Mouse (Mus musculus): Measurements from ENCODE around the gene Med13l. TPM values are rescaled to one million over a fixed set of nuclear protein-coding genes. Genes with fewer than 3 reads are reported as not detected.
A peak's percentile ranks its signal among the peaks of the same experiment; 100 is the strongest.

The Med13l gene
- polyA plus RNA-seq, 1 experiment = 42.8 TPM

DNA sequence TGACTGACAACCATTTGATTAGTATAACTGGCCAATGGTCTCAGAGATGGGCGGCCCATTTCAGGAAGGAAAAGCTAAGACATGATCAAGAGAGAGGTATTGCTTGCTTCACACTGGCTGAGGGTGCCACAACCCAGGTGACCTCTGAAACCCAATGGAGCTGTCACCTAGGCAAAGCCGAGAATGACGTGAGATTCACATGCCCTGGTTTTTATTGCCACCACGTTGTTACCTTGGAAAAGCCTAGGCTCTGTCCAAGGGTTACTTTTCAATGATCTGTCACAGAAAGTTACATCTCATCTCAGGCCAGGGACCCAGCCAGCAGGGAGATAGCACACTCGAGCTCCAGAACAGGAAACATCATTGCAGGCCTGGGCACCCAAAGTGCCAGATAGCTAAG is 10.0 kb upstream of the Med13l start:
- TF ChIP-seq CTCF (IDR thresholded peaks at IDR 0.05; ENCODE audit: borderline replicate concordance, control insufficient read depth, extremely low read depth, insufficient read depth, low read length, poor library complexity) = no peak
- TF ChIP-seq POLR2A (IDR thresholded peaks at IDR 0.05; ENCODE audit: control insufficient read depth, extremely low read depth, insufficient read depth, low read length, poor library complexity) = no peak
- H3K27ac ChIP-seq (ENCODE audit: control insufficient read depth, insufficient read depth, low read length) = no peak overlapping the region
- no peak overlapping the region for H3K4me3 ChIP-seq (ENCODE audit: control insufficient read depth, insufficient read depth, low read length)
- H3K36me3 ChIP-seq (ENCODE audit: control insufficient read depth, insufficient read depth, low read length) = no peaks in the 10 kb centered on the region
- no peaks in the 10 kb centered on the region for H3K4me1 ChIP-seq (replicated peaks; ENCODE audit: control insufficient read depth, insufficient read depth, low read length)
- DNase-seq = no peak
- no peaks in the 10 kb centered on the region for H3K27me3 ChIP-seq (ENCODE audit: control insufficient read depth, insufficient read depth, low read length)
- WGBS = 81% methylated on average over 5 of the region's 5 CpGs

DNA sequence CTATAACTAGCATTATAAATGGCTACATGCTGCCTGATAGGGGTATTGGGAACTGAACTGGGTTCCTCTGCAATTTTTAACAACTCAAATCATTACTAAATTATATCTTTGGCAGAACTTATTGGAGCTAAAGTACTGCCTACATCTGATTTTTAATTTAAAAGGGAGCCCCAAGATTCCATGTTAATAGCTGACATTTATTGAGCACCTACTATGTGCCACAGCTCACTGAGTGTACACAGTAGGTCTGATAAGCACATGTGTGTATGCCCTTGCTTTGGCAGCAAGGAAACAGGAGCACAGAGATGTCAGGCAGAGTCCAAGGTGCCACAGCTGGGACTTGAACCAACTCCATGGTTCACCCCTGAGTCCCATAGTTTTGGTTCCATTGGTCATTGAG is 7.2 kb upstream of the Med13l start:
- Histone ChIP-seq H3K4me1 (replicated peaks; ENCODE audit: control insufficient read depth, insufficient read depth, low read length) (peaks cover 6% of the 10 kb centered on the region), H3K4me3 (ENCODE audit: control insufficient read depth, insufficient read depth, low read length) (no peak overlapping the region), H3K27me3 (ENCODE audit: control insufficient read depth, insufficient read depth, low read length) (no peaks in the 10 kb centered on the region), H3K27ac (ENCODE audit: control insufficient read depth, insufficient read depth, low read length) (no peak overlapping the region), H3K36me3 (ENCODE audit: control insufficient read depth, insufficient read depth, low read length) (no peaks in the 10 kb centered on the region)
- DNase-seq = no peak
- TF ChIP-seq CTCF (IDR thresholded peaks at IDR 0.05; ENCODE audit: borderline replicate concordance, control insufficient read depth, extremely low read depth, insufficient read depth, low read length, poor library complexity) (no peak), POLR2A (IDR thresholded peaks at IDR 0.05; ENCODE audit: control insufficient read depth, extremely low read depth, insufficient read depth, low read length, poor library complexity) (no peak)

DNA sequence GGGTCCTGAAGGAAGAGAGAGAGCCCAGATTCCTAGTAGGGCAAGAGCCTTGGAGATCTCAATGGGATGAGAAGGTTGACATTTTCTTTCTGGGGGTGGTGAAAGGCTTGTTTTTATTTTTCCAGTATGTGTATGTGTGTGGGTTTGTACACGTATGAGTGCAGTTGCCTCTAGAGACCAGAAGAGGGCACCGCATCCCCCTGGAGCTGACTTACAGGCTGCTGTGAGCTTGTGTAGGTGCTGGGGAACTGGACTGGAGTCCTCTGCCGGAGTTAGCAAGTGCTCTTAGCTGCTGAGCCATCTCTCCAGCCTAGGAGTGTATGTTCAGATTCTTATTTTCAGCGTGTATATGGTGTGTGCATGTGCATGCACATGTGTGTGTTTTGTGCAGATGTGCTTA is 5.2 kb upstream of the Med13l start:
- peaks cover 9% of the 10 kb centered on the region for H3K4me1 ChIP-seq (replicated peaks; ENCODE audit: control insufficient read depth, insufficient read depth, low read length)
- no peak; the same call in 1 of the 2 replicates for TF ChIP-seq CTCF (IDR thresholded peaks at IDR 0.05; ENCODE audit: borderline replicate concordance, control insufficient read depth, extremely low read depth, insufficient read depth, low read length, poor library complexity)
- TF ChIP-seq POLR2A (IDR thresholded peaks at IDR 0.05; ENCODE audit: control insufficient read depth, extremely low read depth, insufficient read depth, low read length, poor library complexity) = no peak
- H3K36me3 ChIP-seq (ENCODE audit: control insufficient read depth, insufficient read depth, low read length) = no peaks in the 10 kb centered on the region
- no peaks in the 10 kb centered on the region for H3K27me3 ChIP-seq (ENCODE audit: control insufficient read depth, insufficient read depth, low read length)
- no peak overlapping the region for H3K27ac ChIP-seq (ENCODE audit: control insufficient read depth, insufficient read depth, low read length)
- WGBS = 100% methylated on average over 4 of the region's 4 CpGs
- DNase-seq = no peak
- no peak overlapping the region for H3K4me3 ChIP-seq (ENCODE audit: control insufficient read depth, insufficient read depth, low read length)

DNA sequence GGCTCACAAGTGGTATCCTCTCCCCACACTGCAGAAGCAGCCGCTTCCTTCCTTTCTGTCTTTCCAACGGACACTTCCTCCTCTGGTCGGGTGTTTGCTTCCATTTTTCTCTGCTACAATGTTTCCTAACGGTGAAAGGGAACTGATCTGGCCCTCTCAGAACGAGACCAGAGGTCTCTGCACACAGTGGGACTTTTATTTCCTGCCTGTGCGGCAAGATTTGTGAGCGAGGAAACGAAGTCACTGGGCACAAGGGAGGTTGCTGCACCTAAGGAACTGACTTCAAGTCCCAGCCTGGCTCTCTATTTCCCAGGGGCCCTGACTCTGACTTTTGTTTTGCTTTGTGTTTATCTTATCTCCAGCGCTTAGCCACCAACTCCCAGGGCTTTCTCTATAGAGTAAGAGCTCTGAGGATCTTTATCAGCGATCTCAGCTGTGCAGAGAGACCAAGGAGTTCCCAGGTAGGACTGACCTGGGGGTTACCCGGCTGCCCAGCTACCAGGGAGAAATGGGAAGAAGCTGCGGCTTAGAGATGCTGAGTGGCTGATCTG is 4.0 kb upstream of the Med13l start:
- 7% methylated on average over 12 of the region's 12 CpGs for WGBS
- no peak for DNase-seq
- no peak for TF ChIP-seq CTCF (IDR thresholded peaks at IDR 0.05; ENCODE audit: borderline replicate concordance, control insufficient read depth, extremely low read depth, insufficient read depth, low read length, poor library complexity)
- no peak for TF ChIP-seq POLR2A (IDR thresholded peaks at IDR 0.05; ENCODE audit: control insufficient read depth, extremely low read depth, insufficient read depth, low read length, poor library complexity)
- H3K4me1 ChIP-seq (replicated peaks; ENCODE audit: control insufficient read depth, insufficient read depth, low read length) = peaks cover 9% of the 10 kb centered on the region
- no peaks in the 10 kb centered on the region for H3K27me3 ChIP-seq (ENCODE audit: control insufficient read depth, insufficient read depth, low read length)
- no peak overlapping the region for H3K4me3 ChIP-seq (ENCODE audit: control insufficient read depth, insufficient read depth, low read length)
- no peak overlapping the region for H3K27ac ChIP-seq (ENCODE audit: control insufficient read depth, insufficient read depth, low read length)
- H3K36me3 ChIP-seq (ENCODE audit: control insufficient read depth, insufficient read depth, low read length) = no peaks in the 10 kb centered on the region

DNA sequence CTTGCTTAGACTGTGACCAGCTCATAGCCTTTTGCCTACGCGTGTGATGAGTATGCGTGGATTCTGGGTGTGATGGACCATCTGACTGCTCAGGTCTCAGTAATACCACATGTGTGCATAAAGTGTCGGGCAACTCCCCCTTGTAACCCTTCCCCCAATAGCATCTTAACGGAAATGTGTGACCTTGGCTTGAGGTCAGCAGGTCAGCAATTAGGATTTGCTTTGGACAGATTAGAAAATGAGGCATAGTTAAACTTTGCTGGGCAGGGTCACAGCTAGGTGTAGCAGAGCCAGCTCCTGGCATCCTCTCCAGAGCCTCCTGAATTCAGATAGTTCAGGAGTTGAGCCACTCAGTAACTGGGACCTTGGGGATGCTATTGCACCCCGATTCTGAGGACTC is 1.6 kb upstream of the Med13l start:
- WGBS = 91% methylated on average over 6 of the region's 6 CpGs
- Histone ChIP-seq H3K4me3 (ENCODE audit: control insufficient read depth, insufficient read depth, low read length) (no peak overlapping the region), H3K4me1 (replicated peaks; ENCODE audit: control insufficient read depth, insufficient read depth, low read length) (peaks cover 21% of the 10 kb centered on the region), H3K27ac (ENCODE audit: control insufficient read depth, insufficient read depth, low read length) (no peak overlapping the region), H3K36me3 (ENCODE audit: control insufficient read depth, insufficient read depth, low read length) (no peaks in the 10 kb centered on the region), H3K27me3 (ENCODE audit: control insufficient read depth, insufficient read depth, low read length) (no peaks in the 10 kb centered on the region)
- DNase-seq = no peak
- no peak for TF ChIP-seq CTCF (IDR thresholded peaks at IDR 0.05; ENCODE audit: borderline replicate concordance, control insufficient read depth, extremely low read depth, insufficient read depth, low read length, poor library complexity)
- TF ChIP-seq POLR2A (IDR thresholded peaks at IDR 0.05; ENCODE audit: control insufficient read depth, extremely low read depth, insufficient read depth, low read length, poor library complexity) = no peak

DNA sequence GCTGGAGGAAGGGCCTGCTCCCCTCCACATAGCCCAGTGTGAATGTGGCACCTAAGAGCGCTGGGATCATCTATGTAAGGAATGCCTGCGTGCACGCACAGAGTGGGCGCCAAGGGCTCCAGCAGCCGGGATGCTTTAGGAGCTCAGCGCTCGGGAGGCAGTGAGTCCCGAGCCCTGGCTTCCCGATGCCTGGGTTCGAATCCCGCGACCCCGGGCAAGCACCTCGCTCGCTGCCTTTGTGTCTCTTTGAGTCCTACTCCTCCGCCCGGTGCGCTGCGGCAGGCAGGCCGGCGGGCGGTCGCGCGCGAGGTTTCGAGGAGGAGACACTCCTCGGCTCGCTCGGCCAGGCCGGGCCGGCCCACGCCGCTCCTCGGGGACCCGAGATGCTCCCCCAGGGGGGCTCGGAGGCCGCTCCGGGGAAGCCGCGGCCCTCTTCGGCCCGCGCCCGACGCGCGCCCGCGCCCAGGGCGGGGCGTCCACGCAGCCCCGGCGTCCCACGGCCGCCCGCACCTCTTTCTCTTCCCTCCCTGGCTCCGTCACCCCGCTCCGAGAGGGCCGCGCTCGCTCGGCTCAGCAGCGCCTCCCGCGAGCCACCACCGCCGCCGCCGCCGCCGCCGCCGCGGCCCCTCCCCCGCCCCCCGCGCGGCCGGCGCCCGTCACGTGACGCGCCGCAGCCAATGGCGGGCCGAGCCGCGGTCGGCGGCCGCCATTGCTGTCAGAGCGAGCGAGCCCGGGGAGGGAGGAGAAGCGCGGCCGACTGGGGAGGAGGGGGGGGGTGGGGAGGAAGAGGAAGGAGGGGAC is 695 bp upstream of the Med13l start:
- TF ChIP-seq CTCF (IDR thresholded peaks at IDR 0.05; ENCODE audit: borderline replicate concordance, control insufficient read depth, extremely low read depth, insufficient read depth, low read length, poor library complexity) (peak; percentile 44; the same call in 1 of the 2 replicates), POLR2A (IDR thresholded peaks at IDR 0.05; ENCODE audit: control insufficient read depth, extremely low read depth, insufficient read depth, low read length, poor library complexity) (peak; percentile 51; the same call in 1 of the 2 replicates)
- WGBS = 1% methylated on average over 88 of the region's 101 CpGs
- DNase-seq = peak; percentile 78
- Histone ChIP-seq H3K36me3 (ENCODE audit: control insufficient read depth, insufficient read depth, low read length) (no peaks in the 10 kb centered on the region), H3K4me3 (ENCODE audit: control insufficient read depth, insufficient read depth, low read length) (peak overlapping the region; percentile 56), H3K27ac (ENCODE audit: control insufficient read depth, insufficient read depth, low read length) (peak overlapping the region; percentile 44; the same call in 1 of the 2 replicates), H3K4me1 (replicated peaks; ENCODE audit: control insufficient read depth, insufficient read depth, low read length) (peaks cover 25% of the 10 kb centered on the region), H3K27me3 (ENCODE audit: control insufficient read depth, insufficient read depth, low read length) (no peaks in the 10 kb centered on the region)
